Mouse (Mus musculus): ENCODE measurements around the gene 9530077C05Rik.
"Not testable (repeated sequence)": the region's sequence is repeated elsewhere in the genome, so short reads cannot be mapped to it uniquely, and the experiment has no call there.

Gene 9530077C05Rik

DNA sequence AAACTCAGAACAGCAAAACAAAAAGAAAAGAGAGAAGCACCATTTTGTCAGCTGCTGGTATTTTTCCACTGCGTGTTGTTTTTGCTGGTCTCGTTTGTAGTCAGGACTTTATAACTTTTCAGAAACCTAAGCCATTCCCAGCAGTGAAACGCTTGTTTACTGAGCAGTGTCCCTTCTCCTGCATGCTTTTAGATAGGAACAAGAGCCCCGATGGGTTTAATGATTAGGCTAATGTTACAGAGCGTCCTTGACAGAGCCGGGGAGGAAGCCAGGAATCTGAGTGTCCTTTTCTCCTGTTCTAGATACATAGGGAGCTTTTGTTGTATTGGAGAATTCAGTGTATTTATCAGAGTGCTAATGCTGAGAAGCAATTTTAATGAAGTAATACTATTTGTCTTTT is 6.2 kb downstream of the 9530077C05Rik start:
- no peak for DNase-seq (ENCODE audit: low read depth, low spot score)

DNA sequence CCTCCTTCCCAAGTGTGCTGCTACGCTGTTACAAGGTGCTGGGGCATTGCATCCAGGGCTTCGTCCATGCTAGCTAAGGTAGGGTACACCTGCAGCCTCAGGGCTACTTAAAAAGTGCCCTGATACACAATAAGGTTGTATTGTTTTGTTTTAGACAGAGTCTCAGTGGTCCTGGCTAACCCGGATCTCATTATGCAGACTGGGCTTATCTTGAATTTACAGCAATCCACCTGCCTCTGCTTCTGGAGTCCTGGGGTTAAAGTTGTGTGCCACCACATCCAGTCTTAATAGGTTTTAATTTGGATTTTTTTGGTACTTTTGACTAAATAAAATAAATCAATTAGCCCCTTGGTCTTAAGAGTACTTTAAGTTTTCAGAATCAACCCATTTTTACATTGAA is 8.6 kb downstream of the 9530077C05Rik start:
- DNase-seq (ENCODE audit: low read depth, low spot score): no peak

DNA sequence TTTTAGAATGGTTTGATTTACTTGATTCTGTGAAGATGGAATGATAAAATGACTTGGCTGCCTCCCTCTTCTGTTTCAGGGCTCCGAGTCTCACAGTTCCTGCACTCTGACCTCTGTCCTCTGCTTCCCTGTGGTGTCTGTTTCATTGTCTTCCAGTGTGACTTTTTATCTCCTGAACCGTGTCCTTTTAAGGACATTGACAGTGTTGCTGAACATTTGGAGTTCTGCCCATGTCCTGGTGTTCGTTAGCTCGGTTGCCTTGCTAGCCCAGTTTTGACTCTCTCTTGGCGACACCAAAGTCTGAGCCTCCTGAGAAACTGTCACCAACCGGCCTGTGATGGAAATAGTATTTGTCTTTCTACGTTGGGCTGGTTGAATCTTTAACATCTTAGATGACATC is 9.2 kb downstream of the 9530077C05Rik start:
- no peak for DNase-seq (ENCODE audit: low read depth, low spot score)

DNA sequence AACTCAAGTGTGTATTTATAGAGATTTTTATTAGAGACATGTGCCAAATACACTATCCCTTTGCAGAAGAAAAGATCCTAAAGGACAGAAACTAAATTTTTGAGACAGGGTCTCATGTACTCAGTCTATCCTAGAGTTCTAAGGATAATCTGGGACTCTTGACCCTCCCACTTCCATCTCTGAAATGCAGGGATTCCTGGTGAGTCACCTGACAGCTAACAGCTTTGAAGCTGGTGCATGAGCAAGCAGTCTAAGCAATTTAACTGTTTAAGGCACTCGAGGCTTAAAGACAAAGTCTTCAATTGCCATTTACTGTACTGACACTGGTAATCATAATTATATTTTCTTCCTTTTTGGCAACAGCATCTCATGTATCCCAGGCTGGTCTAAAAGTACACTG is 11.2 kb downstream of the 9530077C05Rik start:
- no peak for DNase-seq (ENCODE audit: low read depth, low spot score)

DNA sequence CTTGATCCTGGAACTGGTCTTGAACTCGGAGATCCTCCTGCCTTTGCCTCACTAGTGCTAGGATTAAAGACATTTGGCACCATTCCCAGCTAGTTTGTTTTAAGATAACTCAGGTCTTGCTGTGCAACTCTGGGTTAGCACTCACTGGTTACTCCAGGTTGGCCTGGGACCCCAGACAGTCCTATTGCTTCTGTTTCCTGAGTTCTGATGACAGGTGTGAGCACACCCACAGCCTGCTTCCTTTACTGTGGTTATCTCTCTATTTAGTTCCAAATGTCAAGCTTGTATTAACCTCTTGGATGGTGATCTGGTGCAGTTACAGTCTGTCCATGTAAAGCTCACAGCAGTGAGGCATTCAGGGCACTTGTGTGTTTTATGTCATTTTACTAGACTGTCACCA is 12.2 kb downstream of the 9530077C05Rik start:
- DNase-seq (ENCODE audit: low read depth, low spot score): no peak

DNA sequence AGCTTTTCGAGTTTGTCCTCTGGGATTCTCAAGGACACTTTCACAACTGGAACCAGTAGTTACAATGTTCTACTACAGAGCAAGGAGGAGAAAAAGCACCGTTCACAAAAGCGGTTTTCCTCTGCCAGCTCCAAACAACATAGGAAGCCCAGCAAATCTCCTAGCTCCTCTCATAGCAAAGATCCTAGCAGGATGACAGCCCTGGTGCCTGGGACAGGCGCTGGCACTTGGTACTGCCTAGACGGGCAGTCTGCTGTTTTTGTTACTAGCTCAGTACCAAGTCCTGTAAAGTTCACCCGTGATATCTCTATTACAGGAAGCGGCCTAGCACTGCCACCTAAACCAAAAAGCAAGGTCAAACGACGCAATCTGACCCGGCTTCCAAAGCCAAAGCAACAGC is 12.9 kb downstream of the 9530077C05Rik start:
- no peak for DNase-seq (ENCODE audit: low read depth, low spot score)

DNA sequence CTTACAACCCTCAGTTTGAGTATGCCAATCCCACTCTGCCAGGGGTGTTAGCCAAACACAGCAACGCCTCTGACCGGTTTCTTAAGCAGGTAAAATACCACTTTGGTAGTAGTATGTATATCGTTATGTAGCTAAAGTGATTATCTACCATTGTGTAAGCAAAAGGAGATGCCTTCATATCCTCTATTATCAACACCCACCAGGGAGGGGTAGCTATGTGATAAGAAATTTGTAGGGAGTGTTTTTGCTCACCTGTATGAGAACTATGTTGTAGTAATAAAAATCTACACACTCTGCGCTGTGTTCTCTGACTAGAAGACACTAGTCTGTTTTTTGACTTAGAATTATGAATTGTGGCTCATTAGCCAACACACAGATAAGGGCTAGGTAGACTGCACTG is 13.4 kb downstream of the 9530077C05Rik start:
- DNase-seq (ENCODE audit: low read depth, low spot score): no peak

DNA sequence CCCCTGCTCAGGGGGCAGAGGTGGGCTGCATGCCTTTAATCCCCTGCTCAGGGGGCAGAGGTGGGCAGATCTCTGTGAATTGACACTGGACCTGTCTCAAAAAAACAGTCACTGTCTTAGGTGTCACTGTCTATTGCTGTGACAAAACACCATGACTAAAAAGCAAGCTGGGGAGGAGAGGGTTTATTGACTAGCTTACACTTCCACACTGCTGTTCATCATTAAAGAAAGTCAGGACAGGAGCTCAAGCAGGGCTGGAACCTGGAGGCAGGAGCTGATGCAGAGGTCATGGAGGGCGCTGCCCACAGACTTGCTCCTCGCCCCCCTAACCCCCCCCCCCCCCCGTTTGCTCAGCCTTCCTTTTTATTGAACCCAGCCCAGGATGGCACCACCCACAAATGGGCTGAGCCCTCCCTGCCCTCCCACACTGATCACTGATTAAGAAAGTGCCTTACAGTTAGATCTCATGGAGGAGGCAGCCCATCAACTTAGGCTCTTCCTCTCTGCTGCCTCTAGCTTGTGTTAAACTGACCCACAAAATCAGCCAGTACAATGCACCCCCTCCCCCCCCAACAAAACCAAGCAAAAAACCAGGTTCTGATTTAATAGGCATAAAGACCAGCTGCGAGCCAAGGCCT is 16.8 kb downstream of the 9530077C05Rik start:
- no peak for DNase-seq (ENCODE audit: low read depth, low spot score)

DNA sequence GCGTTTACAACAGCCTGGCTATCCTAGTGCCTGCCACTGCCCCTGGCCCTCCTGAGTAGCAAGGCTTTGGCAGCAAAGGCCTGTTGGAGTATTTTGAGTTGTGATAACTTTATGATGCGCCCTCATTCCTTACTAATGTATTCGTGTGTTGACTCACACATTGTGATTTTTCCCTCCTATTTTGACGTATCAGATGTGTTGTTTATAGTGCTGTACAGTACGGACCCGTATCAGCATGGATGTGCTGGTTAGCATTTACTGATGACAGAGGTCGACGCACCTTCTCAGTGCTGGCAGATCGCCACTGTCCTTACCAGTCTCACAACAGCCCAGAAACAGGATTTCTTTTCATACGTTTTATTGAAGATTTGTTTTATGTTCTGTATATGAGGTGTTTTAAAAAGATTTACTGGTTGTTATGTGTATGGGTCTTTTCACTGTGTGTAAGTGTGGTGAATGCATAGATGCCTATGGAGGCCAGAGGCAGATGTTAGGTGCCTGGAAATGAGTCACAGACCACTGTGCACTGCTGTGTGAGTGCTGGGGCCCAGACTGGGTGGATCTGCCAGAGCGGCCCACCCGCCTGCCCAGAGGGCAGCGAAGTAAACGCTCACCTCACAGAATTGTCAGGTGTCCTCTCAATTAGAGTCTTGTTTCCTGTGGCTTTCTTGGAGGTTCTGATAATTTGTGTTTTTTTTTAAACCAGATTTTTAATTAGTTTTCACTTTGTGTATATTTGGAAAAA is 17.5 kb downstream of the 9530077C05Rik start:
- DNase-seq (ENCODE audit: low read depth, low spot score): no peak

DNA sequence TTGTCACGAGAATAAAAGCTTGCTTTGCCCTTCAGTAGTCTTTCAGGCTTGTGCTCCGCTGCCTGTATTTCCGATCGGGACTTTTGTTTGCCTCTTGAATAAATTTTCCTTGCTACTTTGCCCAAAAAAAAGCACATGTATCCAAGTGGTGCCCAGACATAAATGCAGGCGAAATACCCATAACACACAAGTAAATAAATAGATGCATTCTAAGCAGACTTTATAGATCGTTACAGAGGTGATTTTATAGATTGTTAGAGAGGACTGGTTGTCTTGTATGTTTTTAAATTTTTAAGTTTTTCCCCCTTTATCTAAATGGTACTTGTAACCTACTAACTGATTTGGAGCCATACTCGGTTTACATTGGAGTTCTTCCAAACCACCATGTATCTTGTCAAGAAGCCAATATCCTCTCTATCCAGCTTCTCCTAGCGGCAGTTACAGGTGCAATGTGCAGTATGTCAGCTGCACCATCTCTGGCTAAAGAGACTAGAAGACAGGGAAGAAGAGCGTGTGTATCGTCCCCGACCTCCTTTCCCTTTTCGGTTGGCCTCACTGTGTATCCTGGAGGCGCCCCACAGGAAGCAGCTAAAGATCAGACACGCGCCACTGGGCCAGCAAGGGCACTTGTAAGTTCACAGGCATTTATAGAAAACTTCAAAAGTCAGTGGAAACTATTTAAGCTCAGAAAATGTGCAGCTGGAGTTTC is 18.4 kb downstream of the 9530077C05Rik start:
- DNase-seq (ENCODE audit: low read depth, low spot score): no peak

DNA sequence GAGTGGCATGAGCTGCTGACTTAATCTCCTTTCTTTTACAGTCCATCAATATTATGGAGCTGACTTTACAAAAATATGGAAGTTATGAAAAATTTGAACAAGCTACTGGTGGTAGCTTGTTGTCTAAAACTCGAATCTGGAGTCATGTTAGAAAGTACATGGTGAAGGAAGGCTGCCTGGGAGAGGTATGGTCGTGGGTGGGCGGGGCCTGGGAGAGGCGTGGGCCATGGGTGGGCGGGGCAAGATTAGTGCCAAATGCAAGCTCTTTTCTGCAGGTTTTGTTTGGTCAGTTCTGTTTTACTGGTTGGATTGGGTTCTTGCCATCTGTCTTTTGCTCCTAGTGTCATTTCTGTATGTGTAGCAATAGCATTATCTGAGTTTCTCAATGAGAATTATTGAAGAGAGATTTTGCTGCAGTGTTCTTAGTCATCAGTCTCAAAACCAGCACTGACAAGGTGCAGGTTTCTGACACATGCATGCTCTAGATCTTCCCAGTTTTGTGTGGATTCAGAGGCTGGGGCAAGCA is 19.1 kb downstream of the 9530077C05Rik start:
- DNase-seq (ENCODE audit: low read depth, low spot score): peak; percentile 62

DNA sequence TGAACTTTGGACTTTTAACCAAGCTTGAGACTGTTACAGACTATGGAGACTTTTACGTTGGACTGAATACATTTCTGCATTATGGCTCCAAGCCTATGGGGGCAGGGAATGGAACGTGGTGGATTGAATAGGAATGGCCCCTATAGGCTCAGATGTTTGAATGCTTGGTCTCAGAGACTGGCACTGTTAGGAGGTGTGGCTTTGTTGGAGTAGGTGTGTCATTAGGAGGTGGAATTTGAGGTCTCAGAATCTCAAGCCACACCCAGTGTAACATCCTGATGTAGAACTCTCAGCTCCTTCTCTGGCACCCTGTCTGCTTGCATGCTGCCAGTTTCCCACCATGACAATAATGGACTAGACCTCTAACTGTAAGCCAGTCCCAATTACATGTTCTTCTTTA is 21.9 kb downstream of the 9530077C05Rik start:
- DNase-seq (ENCODE audit: low read depth, low spot score): peak; percentile 65

DNA sequence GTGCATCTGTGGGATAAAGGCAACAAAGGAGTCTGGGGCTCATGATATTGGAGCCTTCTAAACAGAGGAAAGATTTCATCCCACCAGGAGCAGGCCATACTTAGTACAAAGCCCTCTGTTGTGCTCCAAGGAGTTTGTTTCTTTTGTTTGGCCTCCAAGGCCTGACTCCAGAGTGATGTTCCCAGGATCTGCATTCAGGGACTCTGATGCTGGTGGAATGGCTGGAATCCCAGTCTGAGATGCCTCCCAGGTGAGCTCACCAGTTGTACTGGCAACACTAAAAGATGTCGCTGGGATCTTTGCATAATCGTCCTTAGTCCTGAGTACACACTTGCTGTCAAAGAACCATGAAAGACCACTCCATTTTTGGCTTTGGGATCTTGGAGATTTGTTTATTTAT is 22.8 kb downstream of the 9530077C05Rik start:
- peak; percentile 61 for DNase-seq (ENCODE audit: low read depth, low spot score)

DNA sequence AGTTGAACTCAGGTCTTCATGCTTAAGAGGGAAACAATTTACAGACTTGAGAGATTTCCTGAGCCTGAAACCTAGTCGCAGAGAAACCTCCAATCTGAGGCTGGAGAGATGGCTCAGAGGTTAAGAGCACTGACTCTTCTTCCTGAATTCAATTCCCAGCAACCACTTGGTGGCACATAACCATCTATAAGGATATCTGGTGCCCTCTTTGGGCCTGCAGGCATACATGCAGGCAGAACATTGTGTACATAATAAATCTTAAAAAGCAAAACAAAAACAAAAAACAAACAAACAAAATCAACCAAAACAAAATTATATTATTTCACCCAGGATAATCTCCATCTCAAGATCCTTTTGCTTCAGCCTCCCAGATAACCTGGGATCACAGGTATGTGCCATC is 27.5 kb downstream of the 9530077C05Rik start:
- DNase-seq (ENCODE audit: low read depth, low spot score): no peak

DNA sequence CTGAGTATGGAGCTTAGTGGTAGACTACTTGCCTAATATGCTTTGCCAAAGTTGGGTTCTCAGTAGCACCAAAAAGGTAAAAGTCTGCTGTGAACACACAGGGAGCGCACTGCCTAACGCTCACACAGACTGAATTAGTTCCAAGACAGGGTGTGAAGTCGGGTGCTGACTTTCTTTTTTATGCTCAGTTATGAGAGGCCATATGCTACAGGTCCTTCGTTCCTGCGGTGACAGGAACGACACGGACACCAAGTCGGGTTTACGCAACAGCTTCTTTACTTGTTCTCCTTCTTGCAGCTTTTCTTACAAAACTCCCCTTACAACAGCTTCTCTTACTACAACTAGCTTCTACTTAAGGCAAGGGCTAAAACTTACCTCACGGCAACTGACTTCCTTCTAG is 31.8 kb downstream of the 9530077C05Rik start:
- no peak for DNase-seq (ENCODE audit: low read depth, low spot score)

DNA sequence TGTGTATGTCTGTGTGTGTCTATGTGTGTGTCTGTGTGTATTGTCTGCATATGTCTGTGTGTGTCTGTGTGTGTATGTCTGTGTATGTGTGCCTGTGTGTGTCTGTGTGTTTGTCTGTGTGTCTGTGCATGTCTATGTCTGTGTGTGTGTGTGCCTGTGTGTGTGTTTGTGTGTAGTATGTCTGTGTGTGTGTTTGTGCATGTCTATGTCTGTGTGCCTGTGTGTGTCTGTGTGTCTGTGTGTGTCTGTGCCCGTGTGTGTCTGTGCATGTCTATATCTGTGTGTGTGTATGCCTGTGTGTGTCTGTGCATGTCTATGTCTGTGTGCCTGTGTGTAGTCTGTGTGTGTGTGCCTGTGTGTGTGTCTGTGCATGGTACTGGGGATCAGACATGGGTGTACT is 33.8 kb downstream of the 9530077C05Rik start:
- DNase-seq (ENCODE audit: low read depth, low spot score): no peak

DNA sequence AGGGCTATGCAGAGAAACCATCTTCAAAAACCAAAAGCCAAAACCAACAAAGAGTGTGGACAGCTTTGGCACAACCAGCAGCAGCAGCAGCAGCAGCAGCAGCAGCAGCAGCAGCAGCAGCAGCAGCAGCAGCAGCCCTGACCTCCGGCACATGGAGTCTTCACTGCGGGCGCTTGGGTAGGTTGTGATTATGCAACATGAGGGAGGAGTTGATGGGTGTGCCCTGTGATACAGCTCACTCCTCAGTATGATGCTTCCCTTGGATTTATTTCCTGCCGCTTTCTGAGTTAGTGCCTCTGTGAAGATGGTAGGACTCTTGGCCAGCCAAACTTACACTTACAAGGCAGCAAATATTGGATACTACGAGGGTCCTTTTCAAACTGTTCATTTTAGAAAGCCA is 35.9 kb downstream of the 9530077C05Rik start:
- no peak for DNase-seq (ENCODE audit: low read depth, low spot score)

DNA sequence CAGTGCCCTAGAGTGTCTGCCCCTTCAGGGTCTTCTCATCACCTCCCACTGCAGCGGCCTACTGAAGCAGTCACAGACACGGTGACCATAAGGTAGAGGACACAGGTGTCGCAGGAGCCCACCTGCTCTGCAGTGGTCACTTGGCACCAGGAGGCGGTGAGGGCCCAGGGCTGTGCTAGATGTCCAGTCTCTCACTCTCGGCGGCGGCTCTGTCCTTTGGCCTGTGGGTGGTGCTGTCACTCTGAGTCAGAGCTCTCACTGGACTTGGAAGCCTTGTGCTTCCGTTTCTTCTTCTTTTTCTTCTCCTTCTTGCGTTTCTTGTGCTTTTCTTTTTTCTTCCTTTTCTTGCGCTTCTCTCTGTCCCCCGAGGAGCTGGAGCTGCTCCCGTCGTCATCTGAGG is 37.1 kb downstream of the 9530077C05Rik start:
- DNase-seq (ENCODE audit: low read depth, low spot score): no peak

DNA sequence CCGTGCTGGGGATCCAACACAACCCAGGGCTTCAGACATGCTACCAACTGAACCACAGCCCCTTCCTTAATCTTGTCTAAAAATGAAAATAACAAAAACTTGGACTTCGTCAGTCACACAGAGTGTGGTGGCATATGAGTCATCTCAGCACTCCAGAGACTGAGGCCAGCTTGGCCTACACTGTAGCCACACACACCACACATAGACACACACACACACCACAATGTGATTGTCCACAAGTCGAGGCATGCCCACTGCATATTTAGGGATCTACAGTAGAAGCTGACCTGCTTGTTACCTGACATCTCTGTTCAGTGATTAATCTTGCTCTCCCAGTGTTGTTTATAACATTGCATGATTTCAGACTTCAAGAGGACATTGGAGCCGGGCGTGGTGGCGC is 37.9 kb downstream of the 9530077C05Rik start:
- no peak for DNase-seq (ENCODE audit: low read depth, low spot score)

DNA sequence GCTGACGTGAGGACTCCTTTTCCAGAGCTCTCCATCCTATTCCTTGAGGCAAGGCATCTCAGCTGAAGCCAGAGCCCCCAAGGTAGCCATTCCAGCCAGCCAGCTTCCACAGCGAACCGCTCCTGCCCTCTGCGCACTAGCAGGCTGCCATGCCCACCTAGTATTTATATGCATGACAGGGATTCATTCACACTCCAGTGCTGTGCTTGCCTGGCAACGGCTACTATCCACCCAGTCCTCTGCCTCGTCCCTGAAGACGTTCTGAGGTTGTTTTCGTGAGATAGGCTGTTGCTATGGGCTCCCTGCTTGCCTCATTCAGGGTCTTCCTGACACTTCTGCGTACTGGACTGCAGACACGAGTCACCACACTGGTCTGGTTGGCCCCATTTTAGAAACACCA is 41.4 kb downstream of the 9530077C05Rik start:
- no peak for DNase-seq (ENCODE audit: low read depth, low spot score)

DNA sequence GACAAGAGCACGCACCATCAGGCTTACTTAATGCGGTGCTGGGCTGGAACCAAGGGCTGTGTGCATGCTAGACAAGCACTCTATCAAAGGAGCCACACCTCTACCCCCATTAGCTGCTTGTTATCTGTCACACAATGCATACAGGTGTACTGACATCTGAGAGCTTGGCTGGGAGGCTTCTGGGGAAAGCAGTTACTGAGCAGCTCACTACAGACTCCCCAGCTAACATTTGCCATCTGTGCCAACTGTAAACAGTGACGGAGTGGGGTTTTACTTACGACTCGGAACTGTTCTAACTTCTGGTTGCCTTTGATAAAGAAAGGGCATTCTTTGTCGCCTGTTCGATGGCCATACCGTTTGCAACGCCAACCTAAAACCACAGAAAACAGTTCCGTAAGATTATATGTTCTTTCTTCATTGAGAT is 42.2 kb downstream of the 9530077C05Rik start:
- DNase-seq (ENCODE audit: low read depth, low spot score): no peak

DNA sequence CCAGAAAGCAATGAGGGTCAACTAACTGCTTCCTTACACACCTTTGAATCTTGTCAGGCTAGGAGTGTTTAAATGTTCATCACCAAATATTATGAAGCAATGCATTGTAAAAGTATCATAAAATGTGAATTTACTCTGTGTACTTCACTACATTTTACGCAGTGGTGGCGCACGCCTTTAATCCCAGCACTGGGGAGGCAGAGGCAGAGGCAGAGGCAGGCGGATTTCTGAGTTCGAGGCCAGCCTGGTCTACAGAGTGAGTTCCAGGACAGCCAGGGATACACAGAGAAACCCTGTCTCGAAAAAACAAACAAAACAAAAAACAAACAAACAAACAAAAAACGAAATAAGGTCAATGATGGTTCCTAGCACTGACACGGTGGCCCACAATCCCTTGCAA is 42.7 kb downstream of the 9530077C05Rik start, which contains the start of gene Gm17545:
Gm17545 (plus strand) TSS at position 301 of the 400 bp plus-strand sequence.
- not testable (repeated sequence) for DNase-seq (ENCODE audit: low read depth, low spot score)
